Mouse (Mus musculus) heart, adult 2 months (tissue): ENCODE measurements around the gene Cdca5. TPM values are rescaled to one million over a fixed set of nuclear protein-coding genes. Genes with fewer than 3 reads are reported as not detected.

ENCODE experiments used
- DNase-seq, 2 experiments: peaks; one replicate each; pipeline ENCODE4 v3.0.0; 2021
- H3K27ac ChIP-seq: fragments of 200-600 bp; 2 replicates; pipeline ENCODE4 v1.8.1; 2022
- H3K27me3 ChIP-seq: fragments of 200-500 bp; 2 replicates; pipeline ENCODE4 v1.6.1; 2012; ENCODE audit warnings: mild to moderate bottlenecking, low read length, inconsistent platforms, mixed read lengths; ENCODE audit not compliant: control insufficient read depth, insufficient read depth
- H3K36me3 ChIP-seq: fragments of 200-500 bp; 2 replicates; pipeline ENCODE4 v1.6.1; 2012; ENCODE audit warnings: low read length, inconsistent platforms; ENCODE audit not compliant: control insufficient read depth, insufficient read depth
- H3K4me1 ChIP-seq: fragments of 200-500 bp; 2 replicates; pipeline ENCODE4 v1.6.1; 2011; ENCODE audit warnings: low read length; ENCODE audit not compliant: control insufficient read depth, insufficient read depth
- H3K4me3 ChIP-seq: fragments of 200-600 bp; 2 replicates; pipeline ENCODE4 v1.8.1; 2022
- H3K79me2 ChIP-seq: fragments of 200-500 bp; replicated peaks from 2 replicates; pipeline ENCODE4 v1.6.1; 2012; ENCODE audit warnings: mild to moderate bottlenecking, inconsistent platforms, low read length, moderate library complexity, mixed read lengths; ENCODE audit not compliant: control insufficient read depth, insufficient read depth
- H3K9ac ChIP-seq: fragments of 200-500 bp; 2 replicates; pipeline ENCODE4 v1.6.1; 2012; ENCODE audit warnings: low read depth, mild to moderate bottlenecking, control low read depth, inconsistent platforms, low read length, mixed read lengths
- CTCF ChIP-seq: fragments of 200-600 bp; IDR thresholded peaks from 2 replicates; pipeline ENCODE4 v1.8.1; 2022; ENCODE audit warnings: antibody characterized with exemption, mild to moderate bottlenecking, moderate library complexity
- EP300 ChIP-seq: fragments of 200-500 bp; IDR thresholded peaks from 2 replicates; pipeline ENCODE4 v1.6.1; 2011; ENCODE audit warnings: low read depth, low read length, control low read depth; ENCODE audit not compliant: insufficient read depth
- POLR2A ChIP-seq: fragments of 200-500 bp; IDR thresholded peaks from 2 replicates; pipeline ENCODE4 v1.6.1; 2011; ENCODE audit warnings: mild to moderate bottlenecking, low read depth, low read length, control low read depth; ENCODE audit not compliant: insufficient read depth
- WGBS: fragments of 180-500 bp; shearing (Covaris S2); methylation state at CpG from one replicate; pipeline ENCODE4 v1.1.7; 2018; 5-methylcytosine and 5-hydroxymethylcytosine counted together
- intact Hi-C: fragments of 180-260 bp; cut with DNase I; formaldehyde crosslinking; loops from one replicate; pipeline ENCODE4 v1.15.1; 2025
- polyA plus RNA-seq: library from polyadenylated mRNA; depleted of rRNA; stranded (reverse); fragments of >200 nt; gene quantifications from 2 replicates; pipeline ENCODE4 v1.2.3, GENCODE M21; 2012
- total RNA-seq, 2 experiments: library from RNA; stranded (reverse); gene quantifications; 2 replicates each; pipeline ENCODE4 v1.2.3; 2021

The Cdca5 gene
- total and polyA plus RNA-seq, 3 experiments, result 0.27 TPM; not detected in 2

DNA sequence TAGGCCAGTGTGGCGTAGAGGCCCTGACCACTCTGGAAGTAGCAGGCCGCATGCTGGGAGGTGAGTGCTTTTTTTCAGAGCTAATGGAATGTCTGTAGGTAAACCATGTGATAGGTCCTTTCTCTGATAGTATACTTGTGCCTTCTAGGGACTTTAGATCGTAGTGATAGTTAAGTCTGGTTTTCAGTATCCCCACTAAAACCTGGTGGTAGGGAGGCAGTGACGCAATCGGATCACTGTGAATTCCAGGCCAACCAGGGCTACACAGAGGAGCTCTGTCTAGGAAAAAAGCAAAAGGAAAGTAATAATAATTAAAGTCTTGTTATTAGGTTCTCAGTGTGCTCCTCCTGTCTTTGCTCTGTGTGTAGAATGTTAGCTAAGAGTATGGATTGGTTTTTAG lies 26.3 kb upstream of the Cdca5 start:
- H3K4me1 ChIP-seq, result peaks cover 8% of the 10 kb centered on the region
- no peaks in the 10 kb centered on the region for H3K79me2 ChIP-seq
- H3K27ac ChIP-seq, result peak overlapping the region; percentile 74; the same call in 1 of the 2 replicates
- DNase-seq, result no peak
- 23% methylated on average over 5 of the region's 5 CpGs for WGBS
- intact Hi-C loops, result loop anchor here (1.0 kb wide), 1 partner anchor 26 kb away; the partner anchor contains the start of genes Cdca5 and Zfpl1
- peak overlapping the region; percentile 98 for H3K4me3 ChIP-seq
- H3K27me3 ChIP-seq, result no peaks in the 10 kb centered on the region
- H3K9ac ChIP-seq, result peak overlapping the region; percentile 88
- TF ChIP-seq POLR2A, result no peak
- TF ChIP-seq EP300, result no peak
- TF ChIP-seq CTCF, result no peak
- peaks cover 4% of the 10 kb centered on the region for H3K36me3 ChIP-seq

DNA sequence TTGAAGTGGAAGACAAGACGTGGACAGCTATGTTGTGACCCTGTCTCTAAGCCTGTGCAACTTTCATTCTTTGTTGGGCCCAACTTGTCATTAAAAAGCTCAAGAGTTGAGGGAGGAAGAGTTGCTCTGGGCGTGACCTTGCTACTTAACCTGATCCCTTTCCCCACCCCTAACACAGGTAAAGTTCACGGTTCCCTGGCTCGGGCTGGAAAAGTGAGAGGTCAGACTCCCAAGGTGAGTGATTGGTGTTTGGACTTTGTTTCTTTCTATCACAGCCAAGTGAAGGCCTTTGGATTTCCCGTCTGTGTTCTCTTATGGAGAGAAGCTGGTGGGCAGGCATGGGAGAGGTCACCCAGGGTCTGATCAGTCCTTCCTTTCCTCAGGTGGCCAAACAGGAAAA lies 25.8 kb upstream of the Cdca5 start:
- intact Hi-C loops, result loop anchor here (1.0 kb wide), 1 partner anchor 25 kb away; the partner anchor contains the start of genes Cdca5 and Zfpl1
- Histone ChIP-seq H3K4me3 (peak overlapping the region; percentile 98; the same call in 1 of the 2 replicates), H3K9ac (no peak overlapping the region)

DNA sequence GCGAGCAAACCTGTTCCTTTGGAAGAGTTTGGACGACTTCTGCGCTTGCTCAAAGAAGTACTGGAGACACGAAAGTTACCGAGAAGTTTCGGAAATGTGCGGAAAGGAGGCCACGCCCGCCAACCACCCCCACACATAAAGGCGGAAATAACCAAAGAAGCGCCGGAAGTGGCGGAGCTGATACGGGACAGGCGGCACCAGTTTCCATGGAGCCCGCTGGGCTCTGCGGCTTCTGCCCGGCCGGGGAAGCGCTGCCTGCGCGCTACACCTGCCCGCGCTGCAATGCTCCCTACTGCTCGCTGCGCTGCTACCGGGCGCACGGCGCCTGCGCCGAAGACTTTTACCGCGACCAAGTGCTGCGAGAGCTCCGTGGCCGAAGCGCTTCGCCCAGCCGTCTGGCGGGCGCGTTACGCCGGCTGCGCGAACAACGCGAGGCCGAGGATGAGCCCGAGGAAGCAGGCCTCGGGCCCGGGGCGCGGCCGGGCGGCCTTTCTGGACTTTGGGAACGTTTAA lies 23.7 kb upstream of the Cdca5 start, which contains the start of gene Znhit2:
Gene Znhit2 (plus strand): TSS at position 172 of the 513 bp plus-strand sequence.
- DNase-seq, result peak; percentile 94 to 96
- TF ChIP-seq EP300 (0 out of 2 replicates have a peak, but pooled peaks have one; percentile 34), POLR2A (peak; percentile 78), CTCF (peak; percentile 44)
- H3K4me1 ChIP-seq, result peaks cover 8% of the 10 kb centered on the region
- peak within 1 kb of the TSS; percentile 87 for H3K27ac ChIP-seq
- H3K9ac ChIP-seq, result peak within 1 kb of the TSS; percentile 78
- no peaks in the 10 kb centered on the region for H3K79me2 ChIP-seq
- H3K27me3 ChIP-seq, result no peaks in the 10 kb centered on the region
- intact Hi-C loops, result loop anchor here (1.0 kb wide), 1 partner anchor 16 kb away; the partner anchor contains the start of gene Vps51
- peaks cover 4% of the 10 kb centered on the region for H3K36me3 ChIP-seq
- peak within 1 kb of the TSS; percentile 83 for H3K4me3 ChIP-seq
- under 1% methylated on average over 58 of the region's 58 CpGs for WGBS

More for the DNA sequence above, 25.8 kb upstream of the Cdca5 start:
- 85% methylated on average over 5 of the region's 5 CpGs for WGBS
- Histone ChIP-seq H3K36me3 (peaks cover 4% of the 10 kb centered on the region), H3K27ac (no peak overlapping the region), H3K27me3 (no peaks in the 10 kb centered on the region), H3K79me2 (no peaks in the 10 kb centered on the region), H3K4me1 (peaks cover 8% of the 10 kb centered on the region)
- TF ChIP-seq EP300 (no peak), POLR2A (no peak), CTCF (no peak)
- no peak for DNase-seq

DNA sequence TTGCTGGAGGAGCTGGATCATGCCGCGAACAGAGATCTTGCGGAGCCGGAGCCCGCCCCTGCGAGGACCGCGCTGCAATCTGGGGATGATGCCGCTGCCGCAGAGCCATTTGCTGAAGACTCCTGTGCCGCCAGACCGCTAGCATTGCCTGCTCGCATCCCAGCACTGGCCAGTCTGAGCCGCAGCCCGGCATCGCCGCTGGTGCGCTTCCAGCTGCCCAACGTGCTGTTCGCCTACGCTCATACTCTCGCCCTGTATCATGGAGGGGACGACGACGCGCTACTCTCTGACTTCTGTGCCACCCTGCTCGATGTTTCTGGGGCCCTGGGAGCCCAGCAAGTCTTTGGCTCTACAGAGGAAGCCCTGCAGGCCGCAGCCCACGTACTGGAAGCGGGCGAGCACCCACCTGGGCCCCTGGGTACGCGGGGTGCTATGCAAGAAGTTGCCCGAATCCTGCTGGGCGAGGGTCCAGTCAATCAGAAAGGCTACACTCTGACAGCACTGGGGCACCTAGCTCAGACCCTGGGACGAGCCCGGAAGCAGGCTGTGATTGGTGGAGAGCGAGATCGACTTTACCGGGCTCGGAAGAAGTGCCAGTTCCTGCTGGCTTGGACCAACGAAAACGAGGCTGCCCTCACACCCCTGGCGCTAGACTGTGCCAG lies 23.0 kb upstream of the Cdca5 start:
- H3K79me2 ChIP-seq, result no peaks in the 10 kb centered on the region
- peak overlapping the region; percentile 83 for H3K4me3 ChIP-seq
- TF ChIP-seq POLR2A, result no peak
- peak; percentile 42 to 54 for DNase-seq
- no peaks in the 10 kb centered on the region for H3K27me3 ChIP-seq
- peak overlapping the region; percentile 78 for H3K9ac ChIP-seq
- H3K36me3 ChIP-seq, result peaks cover 4% of the 10 kb centered on the region
- under 1% methylated on average over 44 of the region's 44 CpGs for whole genome bisulfite sequencing
- peak overlapping the region; percentile 87 for H3K27ac ChIP-seq
- intact Hi-C loops, result loop anchor here (1.0 kb wide), 1 partner anchor 16 kb away; the partner anchor contains the start of gene Vps51
- H3K4me1 ChIP-seq, result peaks cover 8% of the 10 kb centered on the region

DNA sequence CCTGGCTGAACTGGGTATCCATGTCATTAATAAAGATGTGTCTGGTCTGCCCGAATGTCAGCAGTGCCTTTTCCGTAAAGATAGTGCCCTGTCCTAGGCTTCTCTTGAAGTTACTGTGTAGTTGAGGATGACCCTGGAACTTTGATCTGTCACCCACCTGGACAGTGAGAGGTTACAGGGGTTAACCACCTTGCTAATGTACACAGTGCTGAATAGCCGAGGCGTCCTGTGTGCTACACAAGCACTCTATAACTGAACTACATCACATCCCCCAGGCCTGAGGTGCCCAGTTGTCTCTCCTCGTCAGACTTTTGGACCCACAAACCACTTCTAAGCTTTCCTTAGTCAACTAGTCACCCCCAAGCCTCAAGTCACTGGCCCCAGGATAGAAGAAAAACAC lies 22.4 kb upstream of the Cdca5 start:
- Histone ChIP-seq H3K79me2 (no peaks in the 10 kb centered on the region), H3K27ac (no peak overlapping the region; the same call in 1 of the 2 replicates), H3K4me3 (peak overlapping the region; percentile 83), H3K4me1 (peaks cover 8% of the 10 kb centered on the region; the same call in 1 of the 2 replicates), H3K9ac (peak overlapping the region; percentile 78; the same call in 1 of the 2 replicates), H3K36me3 (peaks cover 4% of the 10 kb centered on the region; the same call in 1 of the 2 replicates), H3K27me3 (no peaks in the 10 kb centered on the region)
- WGBS, result 54% methylated on average over 5 of the region's 5 CpGs
- TF ChIP-seq CTCF (no peak), POLR2A (no peak), EP300 (no peak)
- DNase-seq, result no peak
- intact Hi-C loops, result no loop called here

DNA sequence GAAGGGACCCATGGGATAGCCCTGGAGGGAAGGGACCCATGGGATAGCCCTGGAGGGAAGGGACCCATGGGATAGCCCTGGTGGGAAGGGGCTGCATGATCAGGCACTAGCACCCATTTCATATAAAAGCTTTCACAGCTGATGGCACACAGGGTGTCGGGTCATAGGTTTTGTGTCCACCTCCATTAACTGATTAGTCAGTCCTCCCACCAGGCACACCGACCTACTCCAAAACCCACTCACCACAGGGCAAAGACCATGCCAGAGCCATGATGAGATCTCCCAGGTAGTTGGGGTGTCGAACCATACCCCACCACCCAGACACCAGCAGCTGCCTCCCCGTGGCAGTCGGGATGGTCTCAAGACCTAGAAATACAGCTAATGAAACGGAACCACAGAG lies 21.7 kb upstream of the Cdca5 start:
- Histone ChIP-seq H3K27ac (no peak overlapping the region), H3K9ac (no peak overlapping the region), H3K79me2 (no peaks in the 10 kb centered on the region), H3K36me3 (peaks cover 4% of the 10 kb centered on the region; the same call in 1 of the 2 replicates), H3K4me1 (peaks cover 8% of the 10 kb centered on the region; the same call in 1 of the 2 replicates), H3K4me3 (no peak overlapping the region), H3K27me3 (no peaks in the 10 kb centered on the region)
- intact Hi-C loops, result no loop called here
- peak in 1 of 2 experiments; percentile 12 for DNase-seq
- no peak for TF ChIP-seq POLR2A
- 91% methylated on average over 6 of the region's 6 CpGs for WGBS
